Mouse (Mus musculus) C2C12 (cell line): ENCODE measurements around the gene Fkbp2.

Experiments
- CTCF ChIP-seq: IDR thresholded peaks from one replicate; pipeline ENCODE4 v1.5.1; 2011; ENCODE audit not compliant: control insufficient read depth, insufficient read depth, insufficient read length
- MAX ChIP-seq: IDR thresholded peaks from one replicate; pipeline ENCODE4 v1.6.1; 2011; ENCODE audit warnings: mild to moderate bottlenecking, control low read depth
- MYOD1 ChIP-seq: IDR thresholded peaks from one replicate; pipeline ENCODE4 v1.6.1; 2011; ENCODE audit warnings: low read depth; ENCODE audit not compliant: control insufficient read depth, insufficient read length
- MYOG ChIP-seq: IDR thresholded peaks from one replicate; pipeline ENCODE4 v1.6.1; 2011; ENCODE audit not compliant: control insufficient read depth, insufficient read length; ENCODE audit errors: extremely low read depth
- USF1 ChIP-seq: IDR thresholded peaks from one replicate; pipeline ENCODE4 v1.6.1; 2011; ENCODE audit warnings: low read depth, mild to moderate bottlenecking, control low read depth, moderate library complexity

- TF ChIP-seq MAX: no peak
- no peak for TF ChIP-seq CTCF
- no peak for TF ChIP-seq USF1
- no peak for TF ChIP-seq MYOG
- no peak for TF ChIP-seq MYOD1
These were observed 27.6 kb downstream of the Fkbp2 start for GRCm38 (mm10) chr19:6952712-6953037.
